Mouse (Mus musculus) hindbrain, embryonic 10.5 days (tissue): ENCODE measurements around the gene Ncbp2. TPM values are rescaled to one million over a fixed set of nuclear protein-coding genes. Genes with fewer than 3 reads are reported as not detected.
"Not testable (repeated sequence)": the region's sequence is repeated elsewhere in the genome, so short reads cannot be mapped to it uniquely, and the experiment has no call there.

ENCODE experiments used
- DNase-seq: peaks from one replicate; pipeline ENCODE4 v3.0.0-alpha.2; 2017; ENCODE audit warnings: low spot score
- H3K27ac ChIP-seq: fragments of 300-500 bp; sonication (generic); 2 replicates; pipeline ENCODE4 v1.5.1; 2016; ENCODE audit warnings: mild to moderate bottlenecking, moderate library complexity
- H3K27me3 ChIP-seq: fragments of 300-500 bp; sonication (generic); 2 replicates; pipeline ENCODE4 v1.6.1; 2016; ENCODE audit warnings: mild to moderate bottlenecking; ENCODE audit not compliant: poor library complexity, insufficient read depth, severe bottlenecking
- H3K36me3 ChIP-seq: fragments of 300-500 bp; sonication (generic); 2 replicates; pipeline ENCODE4 v1.6.1; 2016; ENCODE audit warnings: mild to moderate bottlenecking, moderate library complexity
- H3K4me1 ChIP-seq: fragments of 300-500 bp; sonication (generic); replicated peaks from 2 replicates; pipeline ENCODE4 v1.6.1; 2016; ENCODE audit warnings: mild to moderate bottlenecking
- H3K4me3 ChIP-seq: fragments of 300-500 bp; sonication (generic); 2 replicates; pipeline ENCODE4 v1.5.1; 2016; ENCODE audit warnings: mild to moderate bottlenecking, moderate library complexity
- H3K9me3 ChIP-seq: fragments of 300-500 bp; sonication (generic); 2 replicates; pipeline ENCODE4 v1.6.1; 2016; ENCODE audit warnings: mild to moderate bottlenecking, moderate library complexity
- WGBS: fragments of 180-500 bp; shearing (Covaris S2); methylation state at CpG from one replicate; pipeline ENCODE4 v1.1.7; 2016; 5-methylcytosine and 5-hydroxymethylcytosine counted together
- polyA plus RNA-seq: library from polyadenylated mRNA; unstranded; fragments of >200 nt; fragmentation: Nextera tagmentation; extraction: Ambion mirVana; gene quantifications from 2 replicates; pipeline ENCODE4 v1.2.1, GENCODE M21; 2016

The Ncbp2 gene
- polyA plus RNA-seq, 1 experiment from 2014 or later = 122 TPM

DNA sequence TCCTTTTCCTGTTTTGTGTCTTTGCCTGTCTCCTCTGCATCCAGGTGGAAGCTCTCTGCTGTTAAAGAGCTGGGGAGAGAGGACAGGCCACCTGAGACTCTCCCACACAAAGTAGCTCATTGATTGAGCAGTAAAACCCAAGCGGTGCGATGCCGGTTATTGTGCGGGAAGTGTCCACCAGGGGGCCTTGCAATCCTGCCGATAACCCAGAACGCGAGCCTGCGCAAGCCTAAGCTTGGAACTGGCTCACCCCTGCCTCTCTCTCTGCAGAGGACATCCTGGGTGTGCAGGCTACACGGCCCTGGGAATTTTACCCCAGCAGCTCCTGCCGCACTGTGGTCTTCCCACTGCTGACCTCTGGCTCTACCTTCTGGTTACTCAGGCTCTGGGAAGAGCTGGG lies 4.3 kb upstream of the Ncbp2 start:
- Histone ChIP-seq H3K9me3 (no peaks in the 10 kb centered on the region), H3K27me3 (no peaks in the 10 kb centered on the region; the same call in 1 of the 2 replicates), H3K27ac (no peak overlapping the region), H3K4me3 (no peak overlapping the region), H3K4me1 (peaks cover 34% of the 10 kb centered on the region), H3K36me3 (peaks cover 16% of the 10 kb centered on the region)
- peak; percentile 81 for DNase-seq
- WGBS = 3% methylated on average over 10 of the region's 10 CpGs

- WGBS = 89% methylated on average over 12 of the region's 12 CpGs
- DNase-seq = no peak
- peaks cover 16% of the 10 kb centered on the region for H3K36me3 ChIP-seq
- H3K27ac ChIP-seq = no peak overlapping the region
- no peaks in the 10 kb centered on the region; the same call in 1 of the 2 replicates for H3K27me3 ChIP-seq
- H3K4me3 ChIP-seq = no peak overlapping the region
- H3K4me1 ChIP-seq = peaks cover 41% of the 10 kb centered on the region
- no peaks in the 10 kb centered on the region for H3K9me3 ChIP-seq
Observed at GRCm38 (mm10) chr16:31944698-31945255, 3.5 kb upstream of the Ncbp2 start.

DNA sequence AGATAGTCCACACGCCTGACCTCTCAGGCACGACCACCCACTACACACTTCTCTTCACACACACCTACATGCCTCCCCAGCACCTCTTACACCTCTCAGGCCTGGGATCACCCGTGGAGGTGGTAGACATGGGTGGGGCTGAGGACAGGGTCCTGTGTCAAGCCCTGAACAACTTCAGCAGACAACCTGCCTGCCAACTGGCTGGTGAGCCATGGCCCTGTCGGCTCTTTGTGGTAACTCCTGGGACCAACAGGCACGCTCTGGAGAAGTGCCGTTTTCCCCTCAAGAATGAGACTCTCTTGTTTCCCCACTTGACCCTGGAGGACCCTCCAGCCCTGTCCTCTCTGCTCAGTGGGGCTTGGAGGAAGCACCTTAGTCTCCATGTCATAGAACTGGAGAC lies 2.9 kb upstream of the Ncbp2 start:
- H3K4me1 ChIP-seq = peaks cover 44% of the 10 kb centered on the region
- H3K9me3 ChIP-seq = no peaks in the 10 kb centered on the region
- H3K27me3 ChIP-seq = no peaks in the 10 kb centered on the region; the same call in 1 of the 2 replicates
- H3K4me3 ChIP-seq = no peak overlapping the region
- no peak overlapping the region for H3K27ac ChIP-seq
- 92% methylated on average over 6 of the region's 6 CpGs for WGBS
- peaks cover 20% of the 10 kb centered on the region for H3K36me3 ChIP-seq
- DNase-seq = no peak

DNA sequence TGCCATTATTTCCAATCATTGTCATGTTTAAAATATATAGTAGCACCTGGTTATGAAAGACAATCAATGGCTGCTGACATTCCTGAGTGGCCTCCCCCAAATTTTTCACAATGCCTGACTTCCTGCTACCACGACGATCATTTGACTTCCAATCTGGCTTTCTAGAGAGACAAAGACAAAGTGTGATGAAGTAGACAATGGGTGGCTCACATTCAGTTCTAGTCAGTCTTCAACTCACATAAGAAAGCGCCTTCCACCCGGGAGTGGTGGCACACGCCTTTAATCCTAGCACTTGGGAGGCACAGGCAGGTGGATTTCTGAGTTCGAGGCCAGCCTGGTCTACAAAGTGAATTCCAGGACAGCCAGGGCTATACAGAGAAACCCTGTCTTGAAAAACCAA lies 2.3 kb upstream of the Ncbp2 start:
- not testable (repeated sequence) for H3K27ac ChIP-seq, H3K27me3 ChIP-seq, H3K9me3 ChIP-seq, DNase-seq
- Histone ChIP-seq H3K4me1 (peaks cover 44% of the 10 kb centered on the region), H3K36me3 (peaks cover 26% of the 10 kb centered on the region), H3K4me3 (0 out of 2 replicates have a peak overlapping the region, but pooled peaks have one; percentile 96)
- 88% methylated on average over 6 of the region's 6 CpGs for WGBS

DNA sequence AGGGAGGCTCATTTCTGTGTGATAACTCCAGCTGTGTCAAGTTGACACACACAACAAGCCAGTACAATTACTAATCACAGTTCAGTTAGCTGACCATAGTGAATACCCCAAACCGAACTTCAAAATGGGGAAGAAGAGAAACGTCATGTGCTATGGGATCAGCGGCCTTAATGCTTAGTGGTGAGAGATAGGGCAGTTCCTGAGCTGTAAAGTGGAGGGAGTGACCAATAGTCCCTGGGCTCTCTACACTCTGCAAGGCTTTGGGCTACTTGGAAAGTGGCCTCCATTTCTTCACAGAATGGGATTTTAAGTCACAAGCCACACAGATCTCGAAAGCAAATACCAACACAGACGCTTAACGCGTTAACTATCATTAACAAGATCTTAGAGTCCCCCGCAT lies 980 bp upstream of the Ncbp2 start:
- no peak for DNase-seq

DNA sequence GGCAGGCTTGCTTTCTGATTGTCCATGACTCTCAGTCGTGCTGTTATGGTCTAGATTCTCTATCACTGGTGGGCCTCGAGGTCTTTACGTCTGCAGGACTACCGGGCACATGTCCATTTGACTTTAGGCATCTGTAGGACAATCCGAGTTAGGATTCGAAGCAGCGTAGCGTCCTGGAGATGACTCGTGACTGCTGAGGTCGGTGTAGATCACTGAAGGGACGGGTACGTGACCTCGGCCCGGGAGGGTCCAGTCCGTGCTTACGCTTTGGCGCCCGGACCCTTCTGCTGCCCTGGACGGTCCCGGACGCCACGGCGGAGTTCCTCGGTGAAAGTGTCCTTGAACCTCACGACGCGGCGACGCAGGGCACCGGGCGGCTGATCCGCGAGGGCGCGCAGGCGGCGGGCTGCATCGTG lies 404 bp upstream of the Ncbp2 start:
- Histone ChIP-seq H3K27ac (peak overlapping the region; percentile 95), H3K27me3 (no peaks in the 10 kb centered on the region; the same call in 1 of the 2 replicates), H3K36me3 (peaks cover 43% of the 10 kb centered on the region), H3K9me3 (no peaks in the 10 kb centered on the region), H3K4me1 (peaks cover 44% of the 10 kb centered on the region), H3K4me3 (peak overlapping the region; percentile 96)
- DNase-seq = no peak
- WGBS = under 1% methylated on average over 38 of the region's 38 CpGs

More for the DNA sequence above, 980 bp upstream of the Ncbp2 start:
- Histone ChIP-seq H3K4me3 (peak overlapping the region; percentile 96), H3K36me3 (peaks cover 39% of the 10 kb centered on the region), H3K27ac (peak overlapping the region; percentile 95), H3K9me3 (no peaks in the 10 kb centered on the region), H3K4me1 (peaks cover 44% of the 10 kb centered on the region), H3K27me3 (no peaks in the 10 kb centered on the region; the same call in 1 of the 2 replicates)
- WGBS = 53% methylated on average over 8 of the region's 8 CpGs

GRCm38 (mm10) chr16:31963224-31963623 lies 14.9 kb downstream of the Ncbp2 start:
- Histone ChIP-seq H3K27me3 (no peaks in the 10 kb centered on the region), H3K4me3 (no peak overlapping the region), H3K9me3 (no peaks in the 10 kb centered on the region), H3K36me3 (peaks cover 94% of the 10 kb centered on the region), H3K4me1 (no peaks in the 10 kb centered on the region), H3K27ac (no peak overlapping the region)
- no peak for DNase-seq
- WGBS = 92% methylated on average over 7 of the region's 7 CpGs

DNA sequence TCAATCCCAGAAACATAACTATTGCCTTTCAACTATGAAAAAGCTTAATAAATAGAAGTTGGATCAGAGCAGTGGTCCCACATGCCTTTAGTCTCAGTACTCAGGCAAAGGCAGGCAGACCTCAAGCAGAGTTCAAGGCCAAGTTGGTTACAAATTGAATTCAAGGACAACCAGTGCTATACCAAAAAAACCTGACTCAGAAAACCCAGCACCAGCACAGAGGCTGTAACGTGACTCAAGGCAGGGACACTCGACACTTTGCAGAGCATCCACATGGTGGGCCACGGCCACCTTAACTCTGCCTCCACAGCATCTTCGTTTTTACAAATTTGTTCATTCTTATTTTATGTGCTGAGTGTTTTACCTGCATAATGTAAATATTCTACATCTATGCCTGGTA lies 26.9 kb downstream of the Ncbp2 start:
- Histone ChIP-seq H3K4me1 (no peaks in the 10 kb centered on the region), H3K36me3 (peaks cover 90% of the 10 kb centered on the region), H3K27ac (no peak overlapping the region), H3K4me3 (no peak overlapping the region), H3K9me3 (no peaks in the 10 kb centered on the region), H3K27me3 (no peaks in the 10 kb centered on the region)
- no peak for DNase-seq
- 93% methylated on average over 4 of the region's 4 CpGs for WGBS

DNA sequence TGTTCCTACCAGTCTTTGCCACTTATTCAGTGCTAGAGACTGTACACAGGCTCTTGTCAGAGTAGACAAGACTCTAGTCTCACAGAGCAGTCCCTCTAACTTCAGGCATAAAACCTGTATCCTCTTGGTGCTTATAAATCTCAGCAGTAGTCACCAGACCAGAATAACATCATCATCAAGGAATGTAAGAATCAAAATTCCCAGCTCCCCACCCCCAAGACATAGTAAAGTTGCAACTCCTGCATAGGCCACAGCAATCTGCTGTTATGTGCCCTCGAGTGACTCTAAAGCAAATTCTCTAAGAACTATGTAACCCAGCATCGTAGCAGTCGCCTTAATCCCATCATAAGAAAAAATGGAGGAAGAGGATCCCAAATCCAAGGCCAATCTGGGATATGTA lies 31.2 kb downstream of the Ncbp2 start:
- no peak for DNase-seq
- no peaks in the 10 kb centered on the region for H3K4me1 ChIP-seq
- H3K27ac ChIP-seq = no peak overlapping the region
- peaks cover 86% of the 10 kb centered on the region for H3K36me3 ChIP-seq
- H3K9me3 ChIP-seq = no peaks in the 10 kb centered on the region
- no peak overlapping the region for H3K4me3 ChIP-seq
- 96% methylated on average over 3 of the region's 3 CpGs for WGBS
- H3K27me3 ChIP-seq = no peaks in the 10 kb centered on the region

- WGBS = 79% methylated on average over 5 of the region's 5 CpGs
- no peaks in the 10 kb centered on the region for H3K9me3 ChIP-seq
- H3K4me3 ChIP-seq = no peak overlapping the region
- no peaks in the 10 kb centered on the region for H3K4me1 ChIP-seq
- no peaks in the 10 kb centered on the region for H3K27me3 ChIP-seq
- H3K27ac ChIP-seq = no peak overlapping the region
- DNase-seq = no peak
- peaks cover 80% of the 10 kb centered on the region for H3K36me3 ChIP-seq
Observed at GRCm38 (mm10) chr16:31980946-31981345, 32.6 kb downstream of the Ncbp2 start.

DNA sequence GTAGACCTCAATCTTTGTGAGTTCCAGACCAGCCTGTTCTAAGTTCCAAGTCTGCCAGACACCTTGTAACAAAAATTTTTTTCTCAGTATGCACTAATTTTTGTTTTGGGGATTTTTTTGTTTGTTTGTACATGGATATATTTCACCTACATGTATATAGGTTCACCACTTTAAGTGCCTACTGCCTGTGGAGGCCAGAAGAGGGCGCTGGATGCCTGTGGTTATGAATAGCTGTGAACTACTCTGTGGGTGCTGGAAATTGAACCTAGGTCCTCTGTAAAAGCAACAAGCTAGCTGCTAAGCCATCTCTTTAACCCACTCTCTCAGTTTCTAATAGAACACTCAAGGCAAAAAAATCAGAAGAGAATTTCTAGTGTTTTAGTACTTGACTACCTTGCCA lies 43.7 kb downstream of the Ncbp2 start:
- Histone ChIP-seq H3K27ac (no peak overlapping the region), H3K9me3 (no peaks in the 10 kb centered on the region), H3K4me1 (no peaks in the 10 kb centered on the region), H3K4me3 (no peak overlapping the region), H3K36me3 (peaks cover 72% of the 10 kb centered on the region), H3K27me3 (no peaks in the 10 kb centered on the region)
- WGBS = 56% methylated on average over 1 of the region's 1 CpGs
- DNase-seq = no peak

DNA sequence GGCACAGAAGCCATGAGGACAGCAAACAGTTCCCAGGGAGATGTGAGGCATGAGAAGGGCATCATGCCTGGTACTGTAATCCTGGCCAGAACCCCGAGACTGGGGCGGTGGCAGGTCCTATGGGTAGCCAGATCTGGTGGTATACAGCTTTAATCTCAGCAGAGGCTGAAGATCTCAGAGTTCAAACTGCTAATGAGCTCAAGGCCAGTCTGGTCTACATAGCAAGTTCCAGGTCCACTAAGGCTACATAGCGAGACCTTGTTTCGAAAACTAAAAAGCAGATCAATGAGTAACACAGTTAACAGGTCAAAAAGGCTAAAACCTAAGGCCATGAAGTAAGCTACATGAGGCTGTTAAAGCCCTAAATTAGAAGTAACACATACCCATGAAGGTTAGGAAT lies 44.9 kb downstream of the Ncbp2 start:
- no peaks in the 10 kb centered on the region for H3K27me3 ChIP-seq
- no peaks in the 10 kb centered on the region for H3K9me3 ChIP-seq
- no peak overlapping the region for H3K4me3 ChIP-seq
- no peaks in the 10 kb centered on the region for H3K4me1 ChIP-seq
- no peak for DNase-seq
- no peak overlapping the region for H3K27ac ChIP-seq
- H3K36me3 ChIP-seq = peaks cover 68% of the 10 kb centered on the region
- 89% methylated on average over 4 of the region's 4 CpGs for WGBS

- no peak for DNase-seq
- H3K4me3 ChIP-seq = no peak overlapping the region
- H3K9me3 ChIP-seq = no peaks in the 10 kb centered on the region
- H3K36me3 ChIP-seq = peaks cover 68% of the 10 kb centered on the region
- H3K4me1 ChIP-seq = no peaks in the 10 kb centered on the region
- no peaks in the 10 kb centered on the region for H3K27me3 ChIP-seq
- H3K27ac ChIP-seq = no peak overlapping the region
Observed at GRCm38 (mm10) chr16:31993946-31994345, 45.6 kb downstream of the Ncbp2 start.

- H3K4me1 ChIP-seq = peaks cover 3% of the 10 kb centered on the region
- 81% methylated on average over 5 of the region's 5 CpGs for WGBS
- H3K9me3 ChIP-seq = no peaks in the 10 kb centered on the region
- no peak for DNase-seq
- no peak overlapping the region for H3K4me3 ChIP-seq
- H3K27me3 ChIP-seq = no peaks in the 10 kb centered on the region
- H3K36me3 ChIP-seq = peaks cover 65% of the 10 kb centered on the region
- H3K27ac ChIP-seq = no peak overlapping the region
Observed at GRCm38 (mm10) chr16:31996371-31996770, 48.1 kb downstream of the Ncbp2 start.
